Mouse (Mus musculus): ENCODE results near the gene Psmc4.

GRCm38 (mm10) chr7:28099101-28099500 is 49.2 kb upstream of the Psmc4 start:
- no peak for TF ChIP-seq EP300 (IDR thresholded peaks at IDR 0.05)
- TF ChIP-seq CTCF (IDR thresholded peaks at IDR 0.05): no peak

Measured in lung, postnatal 0 days (tissue).